Comparison of ENCODE assay signal across 14 mouse cellular contexts in genomic region chr3:116194701-116195100, GRCm38 (mm10). TPM values are rescaled to one million over a fixed set of nuclear protein-coding genes. Genes with fewer than 3 reads are reported as not detected.
DNase-seq lines count a peak whose midpoint lies in the region; ATAC-seq and TF ChIP-seq lines count a peak whose summit lies in the region.
"Had no signal": no experiment of that assay in that cellular context is flagged by ENCODE, and none has a peak within 500 bp of the region (broad histone marks: within the 10 kb centered on the region; RNA-seq: fewer than 3 reads in every experiment).

No protein-coding gene starts in this region.

- no peak for ATAC-seq in embryonic facial prominence, embryonic 14.5 days (ENCODE audit: low read depth)
- ATAC-seq in lung, embryonic 14.5 days (ENCODE audit: insufficient read depth) = peak; percentile 75; the same call in 1 of the 2 replicates
- ATAC-seq in lung, embryonic 16.5 days (ENCODE audit: low read depth) = peak; percentile 84
- ATAC-seq: forebrain, postnatal 0 days; intestine, embryonic 15.5 days had no signal

- peak; percentile 54 for DNase-seq in embryonic facial prominence, embryonic 14.5 days (ENCODE audit: low spot score)
- no peak for DNase-seq in embryonic facial prominence, embryonic 10.5 days (ENCODE audit: low spot score)
- peak; percentile 88 for DNase-seq in lung, embryonic 14.5 days
- no peak for DNase-seq in lung, adult 2 months
- DNase-seq in left cerebral cortex, postnatal 4 days = no peak
- DNase-seq in cerebellum, adult 11-12 months = no peak
- DNase-seq in T-cell, adult 2 months (ENCODE audit: low spot score) = no peak
- DNase-seq: adrenal gland, postnatal 36 days; cerebellum, adult 2 months; forebrain, postnatal 0 days had no signal

- no peak for TF ChIP-seq CTCF in lung, embryonic 14.5 days (IDR thresholded peaks at IDR 0.05; ENCODE audit: low read depth)
- no peak for TF ChIP-seq CTCF in lung, adult 2 months (IDR thresholded peaks at IDR 0.05; ENCODE audit: insufficient read depth, low read length)

- H3K4me1 ChIP-seq in embryonic facial prominence, embryonic 14.5 days (ENCODE audit: control insufficient read depth, insufficient read depth, low read length) = peaks cover 4% of the 10 kb centered on the region; the same call in 1 of the 2 replicates
- H3K4me1 ChIP-seq in embryonic facial prominence, embryonic 10.5 days = no peaks in the 10 kb centered on the region
- H3K4me1 ChIP-seq in lung, embryonic 14.5 days (ENCODE audit: insufficient read depth) = peaks cover 15% of the 10 kb centered on the region
- peaks cover 4% of the 10 kb centered on the region; the same call in 1 of the 2 replicates for H3K4me1 ChIP-seq in lung, adult 2 months (ENCODE audit: control insufficient read depth, insufficient read depth, low read length)
- H3K4me1 ChIP-seq in lung, embryonic 16.5 days (replicated peaks; ENCODE audit: control insufficient read depth, insufficient read depth, low read length) = peaks cover 9% of the 10 kb centered on the region
- H3K4me1 ChIP-seq: intestine, embryonic 15.5 days; limb, embryonic 12.5 days had no signal

- intact Hi-C loops in left cerebral cortex, postnatal 4 days (cut with DNase I) = no loop called here

- no peaks in the 10 kb centered on the region for H3K36me3 ChIP-seq in embryonic facial prominence, embryonic 14.5 days (ENCODE audit: control insufficient read depth, insufficient read depth, low read length)
- H3K36me3 ChIP-seq in embryonic facial prominence, embryonic 10.5 days (replicated peaks) = no peaks in the 10 kb centered on the region
- H3K36me3 ChIP-seq in lung, embryonic 14.5 days (ENCODE audit: insufficient read depth) = no peaks in the 10 kb centered on the region
- no peaks in the 10 kb centered on the region for H3K36me3 ChIP-seq in lung, embryonic 16.5 days (ENCODE audit: control insufficient read depth, insufficient read depth, low read length)
- H3K36me3 ChIP-seq: intestine, embryonic 15.5 days; limb, embryonic 12.5 days had no signal

- H3K4me3 ChIP-seq in embryonic facial prominence, embryonic 14.5 days (ENCODE audit: low read depth, low read length) = no peak overlapping the region
- no peak overlapping the region for H3K4me3 ChIP-seq in embryonic facial prominence, embryonic 10.5 days
- H3K4me3 ChIP-seq in lung, embryonic 14.5 days (ENCODE audit: low read depth, low read length) = no peak overlapping the region
- H3K4me3 ChIP-seq in lung, adult 2 months (replicated peaks; ENCODE audit: extremely low read depth, low read depth, low read length) = no peak overlapping the region
- no peak overlapping the region for H3K4me3 ChIP-seq in lung, embryonic 16.5 days (ENCODE audit: low read length)
- H3K4me3 ChIP-seq: intestine, embryonic 15.5 days; limb, embryonic 12.5 days had no signal

- no peak overlapping the region for H3K9ac ChIP-seq in embryonic facial prominence, embryonic 14.5 days (ENCODE audit: low read depth, low read length)
- H3K9ac ChIP-seq in lung, embryonic 14.5 days = no peak overlapping the region
- H3K9ac ChIP-seq in lung, embryonic 16.5 days (ENCODE audit: low read length) = no peak overlapping the region
- H3K9ac ChIP-seq: forebrain, postnatal 0 days; intestine, embryonic 15.5 days; limb, embryonic 12.5 days had no signal

- no peaks in the 10 kb centered on the region for H3K9me3 ChIP-seq in embryonic facial prominence, embryonic 14.5 days (ENCODE audit: control insufficient read depth, low read length)
- H3K9me3 ChIP-seq in embryonic facial prominence, embryonic 10.5 days = no peaks in the 10 kb centered on the region
- no peaks in the 10 kb centered on the region for H3K9me3 ChIP-seq in lung, embryonic 14.5 days (ENCODE audit: low read depth, low read length)
- H3K9me3 ChIP-seq in lung, embryonic 16.5 days (ENCODE audit: control insufficient read depth, low read length) = no peaks in the 10 kb centered on the region
- H3K9me3 ChIP-seq: intestine, embryonic 15.5 days; limb, embryonic 12.5 days had no signal

- no peak overlapping the region for H3K27ac ChIP-seq in embryonic facial prominence, embryonic 14.5 days (replicated peaks; ENCODE audit: low read depth, low read length)
- H3K27ac ChIP-seq in embryonic facial prominence, embryonic 10.5 days (replicated peaks) = no peak overlapping the region
- peak overlapping the region; percentile 63 for H3K27ac ChIP-seq in lung, embryonic 14.5 days (ENCODE audit: low read depth)
- peak overlapping the region; percentile 71 for H3K27ac ChIP-seq in lung, embryonic 16.5 days (ENCODE audit: low read length)
- H3K27ac ChIP-seq: intestine, embryonic 15.5 days; limb, embryonic 12.5 days had no signal

- WGBS in embryonic facial prominence, embryonic 14.5 days = 69% methylated on average over 3 of the region's 3 CpGs
- WGBS in embryonic facial prominence, embryonic 10.5 days = 87% methylated on average over 3 of the region's 3 CpGs
- WGBS in lung, embryonic 14.5 days = 33% methylated on average over 3 of the region's 3 CpGs
- WGBS in lung, adult 2 months = 50% methylated on average over 3 of the region's 3 CpGs
- WGBS in lung, embryonic 16.5 days = 48% methylated on average over 3 of the region's 3 CpGs

- no peaks in the 10 kb centered on the region for H3K27me3 ChIP-seq in embryonic facial prominence, embryonic 14.5 days (replicated peaks; ENCODE audit: control insufficient read depth, insufficient read depth, low read length)
- H3K27me3 ChIP-seq in embryonic facial prominence, embryonic 10.5 days (replicated peaks; ENCODE audit: low read depth, poor library complexity, severe bottlenecking) = no peaks in the 10 kb centered on the region
- no peaks in the 10 kb centered on the region for H3K27me3 ChIP-seq in lung, embryonic 14.5 days (ENCODE audit: insufficient read depth, low read length)
- no peaks in the 10 kb centered on the region for H3K27me3 ChIP-seq in lung, embryonic 16.5 days (ENCODE audit: control insufficient read depth, insufficient read depth, low read depth, low read length)
- H3K27me3 ChIP-seq: intestine, embryonic 15.5 days; limb, embryonic 12.5 days had no signal

- H3K4me2 ChIP-seq in embryonic facial prominence, embryonic 14.5 days (ENCODE audit: low read depth, low read length) = no peak overlapping the region
- no peak overlapping the region for H3K4me2 ChIP-seq in lung, embryonic 14.5 days
- no peak overlapping the region for H3K4me2 ChIP-seq in lung, embryonic 16.5 days (ENCODE audit: low read depth, low read length)
- H3K4me2 ChIP-seq: intestine, embryonic 15.5 days; limb, embryonic 12.5 days had no signal

- no peak for TF ChIP-seq POLR2A in lung, adult 2 months (IDR thresholded peaks at IDR 0.05; ENCODE audit: borderline replicate concordance, extremely low read depth, low read depth, low read length)

RNA-seq across cellular contexts. Expression of gene Gpr88, which starts 58.6 kb away (rescaled TPM):
- 0.93 and 2.5 TPM in 2 replicates for polyA plus RNA-seq in embryonic facial prominence, embryonic 14.5 days (2014; fragmentation: Nextera tagmentation; extraction: Ambion mirVana)
- 0.52 TPM in 1 of 2 replicates, not detected in the other for polyA plus RNA-seq in embryonic facial prominence, embryonic 10.5 days (2016; fragmentation: Nextera tagmentation; extraction: Ambion mirVana)
- polyA plus RNA-seq in lung, embryonic 14.5 days (2014; fragmentation: Nextera tagmentation; extraction: Ambion mirVana) = 1.3 and 1.7 TPM in 2 replicates
- polyA plus RNA-seq in lung, adult 2 months (2012; rRNA removed) = 1.9 and 3.6 TPM in 2 replicates
- polyA plus RNA-seq in lung, embryonic 16.5 days (2015; fragmentation: Nextera tagmentation; extraction: Ambion mirVana) = 0.47 and 0.57 TPM in 2 replicates
- total RNA-seq in left cerebral cortex, postnatal 4 days (2021) = 10 to 100 TPM; 27.9 to 31.8 TPM
- total RNA-seq: MEL had no signal

Comparison
In these comparisons a context has a peak if more than half of its experiments do, and no peak if none do; other contexts are left out.
1. DNase-seq: peak in embryonic facial prominence, embryonic 14.5 days (single experiment) and lung, embryonic 14.5 days (single experiment); none in embryonic facial prominence, embryonic 10.5 days (single experiment), lung, adult 2 months (single experiment), left cerebral cortex, postnatal 4 days (single experiment), cerebellum, adult 11-12 months (single experiment) and T-cell, adult 2 months (single experiment).
2. H3K27ac ChIP-seq: peak in lung, embryonic 14.5 days (single experiment) and lung, embryonic 16.5 days (single experiment); none in embryonic facial prominence, embryonic 14.5 days (single experiment) and embryonic facial prominence, embryonic 10.5 days (single experiment).